Mouse (Mus musculus) kidney, postnatal 0 days (tissue): Measurements from ENCODE around the gene Gm10719. TPM values are rescaled to one million over a fixed set of nuclear protein-coding genes. Genes with fewer than 3 reads are reported as not detected.
"Not testable (repeated sequence)": the region's sequence is repeated elsewhere in the genome, so short reads cannot be mapped to it uniquely, and the experiment has no call there.

Source experiments
- ATAC-seq: fragments of 200-750 bp; cut with Nextera tagmentation; replicated peaks from 2 replicates; pipeline ENCODE4 v1.8.0; 2017; ENCODE audit warnings: low read depth, moderate number of reproducible peaks, moderate TSS enrichment, moderate library complexity; ENCODE audit not compliant: low FRiP score
- DNase-seq: peaks from one replicate; pipeline ENCODE4 v3.0.0-alpha.2; 2016; ENCODE audit warnings: low spot score
- H3K27ac ChIP-seq: fragments of 300-500 bp; sonication (generic); 2 replicates; pipeline ENCODE4 v1.5.1; 2014; ENCODE audit warnings: mild to moderate bottlenecking
- H3K27me3 ChIP-seq: fragments of 300-500 bp; sonication (generic); 2 replicates; pipeline ENCODE4 v1.6.1; 2014; ENCODE audit warnings: low read length, mixed read lengths; ENCODE audit not compliant: insufficient read depth
- H3K36me3 ChIP-seq: fragments of 300-500 bp; sonication (generic); 2 replicates; pipeline ENCODE4 v1.6.1; 2014; ENCODE audit warnings: low read length, mixed read lengths; ENCODE audit not compliant: insufficient read depth
- H3K4me1 ChIP-seq: fragments of 300-500 bp; sonication (generic); replicated peaks from 2 replicates; pipeline ENCODE4 v1.6.1; 2014; ENCODE audit warnings: antibody characterized with exemption, low read length, mixed read lengths; ENCODE audit not compliant: insufficient read depth
- H3K4me2 ChIP-seq: fragments of 300-500 bp; sonication (generic); 2 replicates; pipeline ENCODE4 v1.6.1; 2014; ENCODE audit warnings: mild to moderate bottlenecking, low read length, moderate library complexity, mixed read lengths
- H3K4me3 ChIP-seq: fragments of 300-500 bp; sonication (generic); replicated peaks from 2 replicates; pipeline ENCODE4 v1.5.1; 2014; ENCODE audit warnings: low read depth, low read length
- H3K9ac ChIP-seq: fragments of 300-500 bp; sonication (generic); 2 replicates; pipeline ENCODE4 v1.6.1; 2014; ENCODE audit warnings: low read depth, low read length
- H3K9me3 ChIP-seq: fragments of 300-500 bp; sonication (generic); replicated peaks from 2 replicates; pipeline ENCODE4 v1.6.1; 2016; ENCODE audit warnings: low read length, inconsistent platforms, mixed read lengths
- WGBS: fragments of 180-500 bp; shearing (Covaris S2); extraction: QIAGEN DNeasy Blood & Tissue Kit; methylation state at CpG from one replicate; pipeline ENCODE4 v1.1.7; 2014; 5-methylcytosine and 5-hydroxymethylcytosine counted together
- polyA plus RNA-seq: library from polyadenylated mRNA; unstranded; fragments of >200 nt; fragmentation: Nextera tagmentation; extraction: Ambion mirVana; gene quantifications from 2 replicates; pipeline ENCODE4 v1.2.1, GENCODE M21; 2015

Gm10719 gene
- 0.24 TPM in 1 of 2 replicates, not detected in the other for polyA plus RNA-seq

- not testable (repeated sequence) for DNase-seq, H3K27me3 ChIP-seq, H3K9me3 ChIP-seq, H3K36me3 ChIP-seq, H3K9ac ChIP-seq, H3K4me1 ChIP-seq, ATAC-seq, H3K27ac ChIP-seq, H3K4me3 ChIP-seq, H3K4me2 ChIP-seq
- WGBS, result 83% methylated on average over 1 of the region's 9 CpGs
Measured at GRCm38 (mm10) chr9:3017108-3017507, at the start of gene Gm10719. TSS of gene Gm10719 (plus strand) at chr9:3017408.

DNA sequence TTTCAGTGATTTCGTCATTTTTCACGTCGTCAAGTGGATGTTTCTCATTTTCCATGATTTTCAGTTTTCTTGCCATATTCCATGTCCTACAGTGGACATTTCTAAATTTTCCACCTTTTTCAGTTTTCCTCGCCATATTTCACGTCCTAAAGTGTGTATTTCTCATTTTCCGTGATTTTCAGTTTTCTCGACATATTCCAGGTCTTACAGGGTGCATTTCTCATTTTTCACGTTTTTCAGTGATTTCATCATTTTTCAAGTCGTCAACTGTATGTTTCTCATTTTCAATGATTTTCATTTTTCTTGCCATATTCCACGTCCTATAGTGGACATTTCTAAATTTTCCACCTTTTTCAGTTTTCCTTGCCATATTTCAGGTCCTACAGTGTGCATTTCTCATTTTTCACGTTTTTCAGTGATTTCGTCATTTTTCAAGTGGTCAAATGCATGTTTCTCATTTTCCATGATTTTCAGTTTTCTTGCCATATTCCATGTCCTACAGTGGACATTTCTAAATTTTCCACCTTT, 16.7 kb upstream of the Gm10719 start, which contains the start of gene Gm10722:
TSS of gene Gm10722 (plus strand) at position 478 of the 528 bp plus-strand sequence.
- not testable (repeated sequence) for H3K27ac ChIP-seq, H3K36me3 ChIP-seq, H3K4me1 ChIP-seq, ATAC-seq, H3K9me3 ChIP-seq, H3K27me3 ChIP-seq, H3K9ac ChIP-seq, H3K4me3 ChIP-seq, H3K4me2 ChIP-seq
- peak; percentile 7 for DNase-seq
- WGBS, result 72% methylated on average over 12 of the region's 12 CpGs

DNA sequence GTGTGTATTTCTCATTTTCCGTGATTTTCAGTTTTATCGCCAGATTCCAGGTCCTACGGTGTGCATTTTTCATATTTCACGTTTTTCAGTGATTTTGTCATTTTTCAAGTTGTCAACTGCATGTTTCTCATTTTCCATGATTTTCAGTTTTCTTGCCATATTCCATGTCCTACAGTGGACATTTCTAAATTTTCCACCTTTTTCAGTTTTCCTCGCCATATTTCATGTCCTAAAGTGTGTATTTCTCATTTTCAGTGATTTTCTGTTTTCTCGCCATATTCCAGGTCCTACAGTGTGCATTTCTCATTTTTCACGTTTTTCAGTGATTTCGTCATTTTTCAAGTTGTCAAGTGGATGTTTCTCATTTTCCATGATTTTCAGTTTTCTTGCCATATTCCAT, 16.2 kb upstream of the Gm10719 start:
- 66% methylated on average over 8 of the region's 8 CpGs for WGBS
- H3K36me3 ChIP-seq, H3K9me3 ChIP-seq, H3K4me1 ChIP-seq, H3K9ac ChIP-seq, DNase-seq, H3K27ac ChIP-seq, H3K27me3 ChIP-seq, ATAC-seq, H3K4me2 ChIP-seq, H3K4me3 ChIP-seq: not testable (repeated sequence)

- not testable (repeated sequence) for H3K36me3 ChIP-seq, H3K4me2 ChIP-seq, H3K27ac ChIP-seq, H3K27me3 ChIP-seq, H3K4me3 ChIP-seq, H3K9ac ChIP-seq, H3K9me3 ChIP-seq, H3K4me1 ChIP-seq
- DNase-seq (peak; percentile 3), ATAC-seq (peak; percentile 83)
- WGBS, result 62% methylated on average over 8 of the region's 11 CpGs
Measured at GRCm38 (mm10) chr9:3001948-3002659, 15.1 kb upstream of the Gm10719 start.

DNA sequence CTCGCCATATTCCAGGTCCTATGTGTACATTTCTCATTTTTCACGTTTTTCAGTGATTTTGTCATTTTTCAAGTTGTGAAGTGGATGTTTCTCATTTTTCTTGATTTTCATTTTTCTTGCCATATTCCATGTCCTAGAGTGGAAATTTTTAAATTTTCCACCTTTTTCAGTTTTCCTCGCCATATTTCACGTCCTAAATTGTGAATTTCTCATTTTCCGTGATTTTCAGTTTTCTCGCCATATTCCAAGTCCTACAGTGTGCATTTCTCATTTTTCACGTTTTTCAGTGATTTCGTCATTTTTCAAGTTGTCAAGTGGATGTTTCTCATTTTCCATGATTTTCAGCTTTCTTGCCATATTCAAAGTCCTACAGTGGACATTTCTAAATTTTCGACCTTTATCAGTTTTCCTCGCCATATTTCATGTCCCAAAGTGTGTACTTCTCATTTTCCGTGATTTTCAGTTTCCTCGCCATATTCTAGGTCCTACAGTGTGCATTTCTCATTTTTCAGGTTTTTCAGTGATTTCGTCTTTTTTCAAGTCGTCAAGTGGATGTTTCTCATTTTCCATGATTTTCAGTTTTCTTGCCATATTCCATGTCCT, 14.3 kb upstream of the Gm10719 start, which contains the start of gene Gm11168:
TSS of gene Gm11168 (plus strand) at position 553 of the 603 bp plus-strand sequence.
- H3K4me3 ChIP-seq, H3K9ac ChIP-seq, H3K36me3 ChIP-seq, H3K4me1 ChIP-seq, H3K9me3 ChIP-seq, H3K27me3 ChIP-seq, H3K4me2 ChIP-seq, DNase-seq, H3K27ac ChIP-seq, ATAC-seq: not testable (repeated sequence)
- 68% methylated on average over 6 of the region's 14 CpGs for WGBS

DNA sequence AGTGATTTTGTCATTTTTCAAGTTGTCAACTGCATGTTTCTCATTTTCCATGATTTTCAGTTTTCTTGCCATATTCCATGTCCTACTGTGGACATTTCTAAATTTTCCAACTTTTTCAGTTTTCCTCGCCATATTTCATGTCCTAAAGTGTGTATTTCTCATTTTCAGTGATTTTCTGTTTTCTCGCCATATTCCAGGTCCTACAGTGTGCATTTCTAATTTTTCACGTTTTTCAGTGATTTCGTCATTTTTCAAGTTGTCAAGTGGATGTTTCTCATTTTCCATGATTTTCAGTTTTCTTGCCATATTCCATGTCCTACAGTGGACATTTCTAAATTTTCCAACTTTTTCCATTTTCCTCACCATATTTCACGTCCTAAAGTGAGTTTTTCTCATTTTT, 11.0 kb upstream of the Gm10719 start:
- ATAC-seq, result not testable (repeated sequence)

GRCm38 (mm10) chr9:3006636-3007035, 10.6 kb upstream of the Gm10719 start:
- not testable (repeated sequence) for H3K27me3 ChIP-seq, H3K4me3 ChIP-seq, H3K27ac ChIP-seq, H3K9me3 ChIP-seq, H3K9ac ChIP-seq, H3K4me1 ChIP-seq, DNase-seq, H3K4me2 ChIP-seq, H3K36me3 ChIP-seq
- ATAC-seq, result peak; percentile 72
- 78% methylated on average over 8 of the region's 8 CpGs for WGBS

More for the DNA sequence above, 11.0 kb upstream of the Gm10719 start:
- not testable (repeated sequence) for H3K4me1 ChIP-seq, H3K4me3 ChIP-seq, H3K27ac ChIP-seq, DNase-seq, H3K9me3 ChIP-seq, H3K9ac ChIP-seq, H3K4me2 ChIP-seq, H3K36me3 ChIP-seq, H3K27me3 ChIP-seq
- WGBS, result 80% methylated on average over 1 of the region's 5 CpGs

DNA sequence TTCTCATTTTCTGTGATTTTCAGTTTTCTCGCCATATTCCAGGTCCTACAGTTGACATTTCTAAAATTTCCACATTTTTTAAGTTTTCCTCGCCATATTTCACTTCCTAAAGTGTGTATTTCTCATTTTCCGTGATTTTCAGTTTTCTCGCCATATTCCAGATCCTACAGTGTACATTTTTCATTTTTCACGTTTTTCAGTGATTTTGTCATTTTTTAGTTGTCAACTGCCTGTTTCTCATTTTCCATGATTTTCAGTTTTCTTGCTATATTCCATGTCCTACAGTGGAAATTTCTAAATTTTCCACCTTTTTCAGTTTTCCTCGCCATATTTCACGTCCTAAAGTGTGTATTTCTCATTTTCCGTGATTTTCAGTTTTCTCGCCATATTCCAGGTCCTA, 9.9 kb upstream of the Gm10719 start:
- H3K4me1 ChIP-seq, H3K4me2 ChIP-seq, H3K27ac ChIP-seq, H3K27me3 ChIP-seq, H3K9ac ChIP-seq, H3K36me3 ChIP-seq, H3K9me3 ChIP-seq, H3K4me3 ChIP-seq: not testable (repeated sequence)
- ATAC-seq (0 out of 2 replicates have a peak, but pooled peaks have one; percentile 20), DNase-seq (peak; percentile 16)
- 76% methylated on average over 6 of the region's 9 CpGs for WGBS

GRCm38 (mm10) chr9:3009331-3009730, 7.9 kb upstream of the Gm10719 start:
- ATAC-seq, result peak; percentile 51
- not testable (repeated sequence) for H3K9me3 ChIP-seq, H3K36me3 ChIP-seq, H3K9ac ChIP-seq, H3K27ac ChIP-seq, H3K4me2 ChIP-seq, H3K4me3 ChIP-seq, H3K27me3 ChIP-seq, H3K4me1 ChIP-seq, DNase-seq
- no CpG with 5 or more reads among the region's 5 CpGs for WGBS
